Mouse (Mus musculus): ENCODE results near the gene Gm20767.
"Not testable (repeated sequence)": the region's sequence is repeated elsewhere in the genome, so short reads cannot be mapped to it uniquely, and the experiment has no call there.

Gm20767 gene

DNA sequence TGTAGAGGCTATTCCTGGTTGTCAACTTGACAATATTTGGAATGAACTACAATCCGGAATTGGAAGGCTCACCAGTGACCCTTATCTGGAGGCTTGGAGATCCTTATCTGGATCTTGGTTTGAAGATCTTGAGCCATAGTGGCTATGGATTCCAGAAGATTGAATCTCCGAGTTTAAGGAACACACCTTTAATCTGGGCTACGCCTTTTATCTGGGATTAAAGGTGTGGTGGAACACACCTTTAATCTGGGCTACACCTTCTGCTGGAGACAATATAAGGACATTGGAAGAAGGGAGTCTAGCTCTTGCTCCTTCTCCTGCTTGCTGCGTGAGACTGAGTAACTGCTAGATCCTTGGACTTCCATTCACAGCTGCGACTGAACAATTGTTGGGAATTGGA is at the start of gene Gm20767:
TSS of gene Gm20767 (plus strand) at position 301 of the 400 bp plus-strand sequence.
- DNase-seq (ENCODE audit: low spot score): not testable (repeated sequence)

DNA sequence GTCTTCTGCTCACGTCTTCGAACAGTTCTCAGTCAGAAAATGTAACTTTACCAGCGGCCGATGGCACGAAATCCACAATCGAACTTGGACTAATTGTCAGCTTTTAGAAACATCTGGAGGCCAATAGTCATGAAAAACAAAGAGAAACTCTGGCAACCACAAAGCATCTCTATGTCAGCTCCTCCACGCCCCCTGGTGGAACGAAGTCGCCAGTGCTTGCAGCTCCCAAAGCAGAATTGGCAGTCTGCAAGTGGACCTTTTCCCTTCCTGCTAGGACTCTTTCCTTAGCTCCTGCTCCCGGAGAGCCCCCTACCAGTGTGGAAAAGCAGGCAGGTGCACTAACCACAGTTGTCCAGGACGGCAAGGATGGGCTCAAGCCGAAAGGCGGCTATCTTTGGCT is 47.1 kb upstream of the Gm20767 start:
- not testable (repeated sequence) for DNase-seq (ENCODE audit: low spot score)

DNA sequence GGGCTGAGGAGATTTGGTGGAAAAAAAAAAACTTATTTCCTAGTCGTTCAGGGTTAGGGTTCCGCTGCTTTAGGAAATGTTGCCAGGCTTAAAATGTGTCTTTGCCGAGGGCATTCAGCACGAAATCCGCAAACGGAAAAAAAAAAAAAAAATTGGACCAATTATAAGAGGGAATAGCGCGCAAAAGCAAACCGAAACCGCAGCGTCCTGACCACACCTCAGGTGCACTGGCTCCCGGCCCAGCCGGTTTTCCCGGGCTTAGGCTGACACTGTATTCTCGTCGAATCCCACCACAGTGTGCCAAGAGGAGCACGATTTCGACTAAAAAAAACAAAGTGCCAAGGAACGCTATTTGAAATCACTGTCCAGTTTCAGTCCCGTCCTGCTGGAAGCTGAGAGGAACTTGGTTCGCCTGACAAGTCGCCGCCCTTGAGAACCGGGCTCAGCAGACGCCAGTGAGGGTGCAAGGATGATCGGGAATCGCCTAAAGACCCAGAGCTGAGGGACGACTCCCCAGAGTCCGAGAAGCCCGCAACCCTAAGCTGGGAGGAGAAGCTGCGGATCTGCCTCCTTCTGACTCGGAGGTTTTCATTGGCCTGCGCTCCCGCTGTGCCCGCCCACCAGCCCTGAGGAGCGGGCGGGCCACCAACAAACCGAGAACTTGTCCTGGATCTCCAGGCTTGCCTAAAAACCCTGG is 43.7 kb upstream of the Gm20767 start:
- DNase-seq (ENCODE audit: low spot score): not testable (repeated sequence)

DNA sequence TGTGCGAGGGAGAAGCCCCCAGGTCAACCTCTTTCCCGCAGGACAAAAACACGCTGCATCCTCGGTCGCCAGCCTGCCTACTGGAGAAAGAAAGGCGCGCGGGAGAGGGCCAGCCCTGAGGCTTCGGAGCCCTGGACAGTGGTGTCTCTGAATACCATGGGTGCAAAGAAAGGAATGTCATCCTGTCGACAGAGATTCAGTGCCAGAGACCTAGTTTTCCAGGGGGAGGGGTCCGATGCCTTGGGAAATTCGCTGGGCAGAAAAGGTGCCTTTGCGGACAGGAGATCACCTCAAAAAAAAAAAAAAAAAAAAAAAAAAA is 43.1 kb upstream of the Gm20767 start:
- DNase-seq (ENCODE audit: low spot score): not testable (repeated sequence)

DNA sequence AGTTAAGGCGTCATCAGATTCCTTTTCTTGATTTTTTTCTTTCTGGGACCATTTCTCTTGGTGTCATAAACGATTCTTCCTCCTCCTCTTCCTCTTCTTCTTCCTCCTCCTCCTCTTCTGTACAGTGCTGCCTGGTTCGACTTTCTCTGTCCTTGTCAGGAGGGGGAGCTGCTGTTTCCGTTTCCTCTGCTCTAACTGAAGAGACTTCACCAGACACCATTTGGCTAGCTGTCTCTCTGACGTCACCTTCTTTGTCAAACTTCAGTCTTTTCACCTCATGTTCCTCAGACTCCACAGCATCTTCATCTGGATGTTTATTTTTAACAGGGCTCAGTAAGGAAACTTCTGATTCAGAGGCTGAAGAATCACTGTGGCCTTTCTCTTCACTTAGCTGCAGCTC is 40.7 kb upstream of the Gm20767 start:
- DNase-seq (ENCODE audit: low spot score): not testable (repeated sequence)

DNA sequence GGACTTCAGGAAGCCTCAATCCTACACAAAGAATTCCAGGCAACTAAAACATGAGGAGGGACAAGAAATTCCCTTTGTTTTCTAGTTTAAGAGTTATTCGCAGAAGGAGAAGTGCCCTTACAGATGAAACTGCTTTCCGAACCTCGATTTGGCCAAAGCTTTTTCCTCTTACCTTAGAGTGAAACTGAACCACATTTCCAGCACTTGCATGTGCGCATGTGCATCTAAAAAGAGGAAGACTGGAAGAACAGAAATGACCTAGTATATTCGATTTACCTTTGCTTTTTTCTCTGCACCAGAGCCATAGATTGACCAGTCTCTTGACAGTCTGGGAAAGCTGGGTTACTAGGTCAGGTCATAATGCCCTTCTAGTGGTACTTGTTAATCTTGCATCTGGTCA is 33.5 kb upstream of the Gm20767 start:
- DNase-seq (ENCODE audit: low spot score): not testable (repeated sequence)

DNA sequence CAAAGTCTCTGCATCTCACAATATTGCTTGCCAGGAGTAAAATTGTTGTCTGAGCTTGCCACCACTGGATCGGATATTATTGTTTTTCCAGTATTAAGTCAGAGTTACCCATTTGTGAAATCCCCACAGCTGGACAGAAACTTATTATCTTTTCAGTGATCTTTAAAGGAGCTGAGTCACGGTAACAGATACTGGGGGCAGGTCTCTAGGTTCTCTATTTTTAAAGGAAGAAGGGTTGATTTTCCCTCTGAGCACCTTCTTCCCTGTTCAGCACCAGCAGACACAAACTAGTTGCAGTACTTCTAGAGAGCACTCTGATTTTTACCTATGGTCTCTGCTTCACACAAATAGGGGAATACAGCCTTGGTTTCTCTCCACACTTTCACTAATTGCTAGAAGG is 33.0 kb upstream of the Gm20767 start:
- not testable (repeated sequence) for DNase-seq (ENCODE audit: low spot score)

DNA sequence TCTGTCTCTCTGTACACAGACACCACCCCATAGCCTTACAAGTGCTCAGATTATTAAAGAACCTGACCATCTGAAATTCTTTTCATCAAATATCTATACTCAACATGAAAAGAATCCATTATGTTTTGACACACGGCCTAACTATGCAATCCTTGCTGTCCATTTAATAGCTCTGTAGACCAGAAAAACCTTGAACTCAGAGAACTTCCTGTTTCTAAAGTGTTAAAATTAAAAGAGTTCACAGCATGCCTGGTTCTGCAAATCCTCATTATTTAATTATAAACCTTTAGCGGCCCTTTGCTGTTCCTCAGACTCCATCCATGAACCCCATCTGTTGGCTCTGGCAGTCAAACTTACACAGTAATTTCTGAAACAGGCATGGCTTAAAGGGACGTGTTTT is 2.3 kb downstream of the Gm20767 start:
- DNase-seq (ENCODE audit: low spot score): not testable (repeated sequence)

DNA sequence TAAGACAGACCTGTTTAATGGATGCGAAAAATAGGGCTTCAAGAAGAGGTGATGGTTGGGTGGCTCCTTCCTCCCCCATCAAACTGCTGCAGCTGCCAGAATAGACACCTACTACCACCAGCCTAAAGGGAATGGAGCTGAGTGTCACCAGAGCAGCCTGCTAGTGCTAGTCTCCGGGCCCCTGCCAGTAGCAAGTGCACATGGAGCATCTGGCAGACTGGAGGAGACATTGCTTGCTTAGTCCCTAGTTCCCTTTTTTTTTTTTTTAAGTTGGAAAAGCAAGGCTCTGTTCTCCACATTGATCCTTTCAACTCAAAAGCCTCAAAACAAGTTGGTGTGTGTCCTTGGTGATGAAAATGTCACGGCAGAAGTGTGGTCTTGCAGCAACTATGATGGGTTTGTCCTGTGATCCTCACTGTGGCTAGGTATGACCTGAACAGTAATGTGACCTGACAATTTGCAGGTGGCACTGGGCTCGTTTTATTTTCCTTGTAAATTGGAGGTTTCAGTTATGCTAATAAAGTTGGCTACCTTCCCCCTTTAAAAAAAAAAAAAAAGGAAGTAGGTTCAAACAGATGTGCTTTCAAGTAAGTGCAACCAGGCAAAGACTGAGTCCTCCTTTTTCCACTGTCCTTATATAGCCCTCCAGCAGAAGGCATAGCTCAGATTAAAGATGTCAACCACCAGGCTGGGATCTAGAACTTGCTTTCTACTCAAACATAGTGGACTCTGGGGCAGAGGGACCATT is 9.8 kb downstream of the Gm20767 start:
- DNase-seq (ENCODE audit: low spot score): not testable (repeated sequence)

DNA sequence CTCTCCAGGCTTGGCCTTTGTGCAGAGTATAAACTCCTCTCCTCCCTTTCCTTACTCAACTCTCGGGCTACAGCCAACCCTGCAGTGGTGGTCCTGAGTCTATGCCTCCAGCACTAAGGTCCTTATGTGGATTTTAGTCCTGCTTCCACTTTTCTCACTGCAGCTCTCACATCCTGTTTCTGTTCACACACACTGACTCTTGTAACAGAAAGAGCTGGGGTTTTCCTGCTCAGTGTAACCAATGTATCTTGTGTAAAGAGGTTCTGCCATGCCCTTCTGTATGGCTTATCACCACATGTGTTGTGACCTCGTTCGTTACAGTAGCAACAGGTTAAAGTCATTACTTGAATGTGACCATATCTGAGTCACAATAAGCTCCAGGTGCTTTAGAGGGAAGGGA is 10.5 kb downstream of the Gm20767 start:
- DNase-seq (ENCODE audit: low spot score): not testable (repeated sequence)

DNA sequence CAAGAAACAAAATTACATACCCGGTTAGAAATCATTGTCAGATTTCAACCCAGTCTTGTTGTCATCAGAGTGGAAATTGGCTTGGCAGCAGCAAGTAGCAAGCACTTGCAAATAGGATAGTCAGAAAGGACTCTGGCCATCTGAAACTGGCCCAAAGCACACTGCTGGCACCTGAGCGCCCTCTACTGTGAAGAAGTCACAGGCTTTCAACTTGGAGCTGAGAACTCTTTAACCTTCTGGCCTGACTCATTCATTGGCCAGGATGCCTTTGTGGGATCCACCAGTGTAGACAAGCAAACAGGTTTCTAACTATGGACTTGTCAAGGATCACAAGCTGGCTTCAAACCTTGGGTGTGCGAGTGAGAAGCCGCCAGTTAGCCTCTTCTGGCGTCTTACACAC is 28.3 kb downstream of the Gm20767 start:
- DNase-seq (ENCODE audit: low spot score): not testable (repeated sequence)

DNA sequence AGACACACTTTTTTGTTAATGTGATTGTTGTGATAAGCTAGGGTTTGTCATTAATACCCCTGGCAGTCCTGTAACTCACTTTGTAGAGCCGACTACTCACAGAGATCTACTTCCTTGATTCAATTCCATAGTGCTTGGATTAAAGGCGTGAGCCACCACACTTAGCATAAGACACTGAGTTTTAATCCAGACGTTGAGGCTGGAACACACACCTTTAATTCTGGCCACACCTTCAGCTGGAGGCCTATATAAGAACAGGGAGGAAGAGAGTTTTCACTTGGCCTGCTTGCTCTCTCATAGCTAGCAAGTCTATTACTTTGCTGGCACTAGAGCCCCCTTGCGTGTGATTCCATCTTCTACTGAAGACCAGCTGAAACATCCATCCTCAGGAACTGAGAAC is 32.1 kb downstream of the Gm20767 start, which contains the start of gene Gm21818:
TSS of gene Gm21818 (plus strand) at position 301 of the 400 bp plus-strand sequence.
- not testable (repeated sequence) for DNase-seq (ENCODE audit: low spot score)

DNA sequence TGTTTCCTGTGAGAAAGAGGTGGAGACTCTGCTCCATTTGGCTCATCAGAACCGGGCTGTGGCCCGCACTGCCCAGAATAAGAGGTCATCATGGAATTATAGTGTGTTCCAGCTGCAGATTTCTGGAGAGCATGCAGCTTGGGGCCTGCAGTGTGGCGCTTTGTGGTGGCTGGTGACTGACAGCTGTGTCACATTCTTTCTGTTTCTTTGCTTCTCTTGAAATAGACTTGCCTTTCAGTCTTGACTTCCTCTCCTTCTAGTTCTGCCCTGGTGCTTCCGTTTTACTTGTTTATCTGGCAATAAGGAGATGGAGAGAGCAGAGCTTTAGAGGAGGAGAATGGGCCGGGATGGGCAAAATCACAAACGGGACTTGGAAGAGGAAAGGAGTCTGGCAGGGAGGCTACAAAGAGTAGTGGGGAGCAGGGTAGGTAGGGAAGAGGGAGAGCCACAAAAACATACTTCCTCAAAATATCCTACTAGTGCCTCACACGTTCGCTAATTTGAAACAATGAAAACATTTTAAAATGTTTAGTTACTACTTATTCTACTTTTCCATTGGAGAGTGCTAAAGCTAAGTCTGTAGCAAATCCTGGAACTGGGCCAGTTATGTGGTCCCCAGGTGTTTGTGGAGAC is 56.3 kb downstream of the Gm20767 start:
- not testable (repeated sequence) for DNase-seq (ENCODE audit: low spot score)

Data from adipocyte (in vitro differentiated cells).